In genomic region chr11:87136233-87136632, GRCm38 (mm10) we compare ENCODE assay signal across 28 mouse cellular contexts. TPM values are rescaled to one million over a fixed set of nuclear protein-coding genes. Genes with fewer than 3 reads are reported as not detected.
DNase-seq lines count a peak whose midpoint lies in the region; ATAC-seq and TF ChIP-seq lines count a peak whose summit lies in the region.
"Had no signal": no experiment of that assay in that cellular context is flagged by ENCODE, and none has a peak within 500 bp of the region (broad histone marks: within the 10 kb centered on the region; RNA-seq: fewer than 3 reads in every experiment).

No protein-coding gene starts in this region.

- TF ChIP-seq CTCF in forebrain, postnatal 0 days (IDR thresholded peaks at IDR 0.05; ENCODE audit: low read depth): no peak

- H3K27ac ChIP-seq in embryonic facial prominence, embryonic 14.5 days (replicated peaks; ENCODE audit: low read depth, low read length): no peak overlapping the region
- no peak overlapping the region for H3K27ac ChIP-seq in embryonic facial prominence, embryonic 10.5 days (replicated peaks)
- no peak overlapping the region for H3K27ac ChIP-seq in forebrain, postnatal 0 days (ENCODE audit: low read depth, low read length)
- H3K27ac ChIP-seq: embryonic facial prominence, embryonic 12.5 days; forebrain, embryonic 13.5 days; hindbrain, embryonic 10.5 days; intestine, embryonic 15.5 days; midbrain, embryonic 10.5 days; neural tube, embryonic 13.5 days had no signal

- intact Hi-C loops in gastrocnemius, postnatal 14 days (cut with DNase I; ENCODE audit: low total_unique reads): no loop called here

- no peak overlapping the region for H3K4me2 ChIP-seq in embryonic facial prominence, embryonic 14.5 days (ENCODE audit: low read depth, low read length)
- no peak overlapping the region for H3K4me2 ChIP-seq in forebrain, postnatal 0 days (ENCODE audit: low read depth)
- H3K4me2 ChIP-seq: embryonic facial prominence, embryonic 12.5 days; forebrain, embryonic 13.5 days; intestine, embryonic 15.5 days; neural tube, embryonic 13.5 days had no signal

- H3K4me1 ChIP-seq in embryonic facial prominence, embryonic 14.5 days (ENCODE audit: control insufficient read depth, insufficient read depth, low read length): no peaks in the 10 kb centered on the region
- no peaks in the 10 kb centered on the region for H3K4me1 ChIP-seq in embryonic facial prominence, embryonic 10.5 days
- no peaks in the 10 kb centered on the region for H3K4me1 ChIP-seq in forebrain, postnatal 0 days (ENCODE audit: insufficient read depth)
- H3K4me1 ChIP-seq: embryonic facial prominence, embryonic 12.5 days; forebrain, embryonic 13.5 days; hindbrain, embryonic 10.5 days; intestine, embryonic 15.5 days; midbrain, embryonic 10.5 days; neural tube, embryonic 13.5 days had no signal

- ATAC-seq in embryonic facial prominence, embryonic 14.5 days (ENCODE audit: low read depth): peak; percentile 37; the same call in 1 of the 2 replicates
- ATAC-seq in forebrain, postnatal 0 days: no peak
- ATAC-seq: CD4-positive, CD25-positive, alpha-beta regulatory T cell, adult 4 months; forebrain, embryonic 13.5 days; hindbrain, embryonic 16.5 days; intestine, embryonic 15.5 days; liver, postnatal 0 days; midbrain, embryonic 16.5 days; Patski had no signal

- H3K4me3 ChIP-seq in embryonic facial prominence, embryonic 14.5 days (ENCODE audit: low read depth, low read length): no peak overlapping the region
- no peak overlapping the region for H3K4me3 ChIP-seq in embryonic facial prominence, embryonic 10.5 days
- H3K4me3 ChIP-seq in forebrain, postnatal 0 days (ENCODE audit: low read depth, low read length): no peak overlapping the region
- H3K4me3 ChIP-seq: embryonic facial prominence, embryonic 12.5 days; forebrain, embryonic 13.5 days; hindbrain, embryonic 10.5 days; intestine, embryonic 15.5 days; midbrain, embryonic 10.5 days; myocyte; neural tube, embryonic 13.5 days had no signal

- H3K9ac ChIP-seq in embryonic facial prominence, embryonic 14.5 days (ENCODE audit: low read depth, low read length): no peak overlapping the region
- H3K9ac ChIP-seq in forebrain, postnatal 0 days: no peak overlapping the region
- H3K9ac ChIP-seq: embryonic facial prominence, embryonic 12.5 days; forebrain, embryonic 13.5 days; intestine, embryonic 15.5 days; liver, postnatal 0 days; neural tube, embryonic 13.5 days had no signal

- peak; percentile 64 for DNase-seq in embryonic facial prominence, embryonic 14.5 days (ENCODE audit: low spot score)
- DNase-seq in embryonic facial prominence, embryonic 10.5 days (ENCODE audit: low spot score): no peak
- peak; percentile 11 to 46 for DNase-seq in layer of hippocampus, adult 18-20 months (ENCODE audit: low spot score in 2 of 2)
- DNase-seq in layer of hippocampus, postnatal 25 days (ENCODE audit: extremely low spot score in 1 of 2, low spot score in 1 of 2): no peak
- DNase-seq in MN1 (ENCODE audit: low spot score): peak; percentile 14
- peak; percentile 12 for DNase-seq in gastrocnemius, postnatal 14 days
- no peak for DNase-seq in forebrain, postnatal 0 days
- DNase-seq: cerebellum, adult 18-20 months; cerebellum, postnatal 14 days; kidney, adult 8-10 months; kidney, postnatal 14 days; liver, postnatal 0 days; lung, postnatal 10 days; retina, postnatal 1 day; right cerebral cortex, postnatal 4 days; thymus, postnatal 25 days had no signal

- WGBS in embryonic facial prominence, embryonic 14.5 days: 73% methylated on average over 4 of the region's 4 CpGs
- 86% methylated on average over 4 of the region's 4 CpGs for WGBS in embryonic facial prominence, embryonic 10.5 days
- 88% methylated on average over 4 of the region's 4 CpGs for WGBS in forebrain, postnatal 0 days

- peaks cover 10% of the 10 kb centered on the region; the same call in 1 of the 2 replicates for H3K36me3 ChIP-seq in embryonic facial prominence, embryonic 14.5 days (ENCODE audit: control insufficient read depth, insufficient read depth, low read length)
- H3K36me3 ChIP-seq in embryonic facial prominence, embryonic 10.5 days (replicated peaks): peaks cover 77% of the 10 kb centered on the region
- H3K36me3 ChIP-seq in forebrain, postnatal 0 days (ENCODE audit: insufficient read depth): peaks cover 19% of the 10 kb centered on the region; the same call in 1 of the 2 replicates
- H3K36me3 ChIP-seq: embryonic facial prominence, embryonic 12.5 days had no signal

- H3K27me3 ChIP-seq in embryonic facial prominence, embryonic 14.5 days (replicated peaks; ENCODE audit: control insufficient read depth, insufficient read depth, low read length): no peaks in the 10 kb centered on the region
- no peaks in the 10 kb centered on the region for H3K27me3 ChIP-seq in embryonic facial prominence, embryonic 10.5 days (replicated peaks; ENCODE audit: low read depth, poor library complexity, severe bottlenecking)
- H3K27me3 ChIP-seq in forebrain, postnatal 0 days (ENCODE audit: insufficient read depth, low read length): no peaks in the 10 kb centered on the region
- H3K27me3 ChIP-seq: embryonic facial prominence, embryonic 12.5 days; forebrain, embryonic 13.5 days; intestine, embryonic 15.5 days; neural tube, embryonic 13.5 days; Patski had no signal

- H3K9me3 ChIP-seq in embryonic facial prominence, embryonic 14.5 days (ENCODE audit: control insufficient read depth, low read length): no peaks in the 10 kb centered on the region
- no peaks in the 10 kb centered on the region for H3K9me3 ChIP-seq in embryonic facial prominence, embryonic 10.5 days
- no peaks in the 10 kb centered on the region for H3K9me3 ChIP-seq in forebrain, postnatal 0 days (ENCODE audit: low read length)
- H3K9me3 ChIP-seq: embryonic facial prominence, embryonic 12.5 days; forebrain, embryonic 13.5 days; hindbrain, embryonic 10.5 days; intestine, embryonic 15.5 days; midbrain, embryonic 10.5 days; neural tube, embryonic 13.5 days had no signal

RNA-seq across cellular contexts. Expression of gene Trim37, which starts 9.4 kb away (rescaled TPM):
- polyA plus RNA-seq in embryonic facial prominence, embryonic 14.5 days (2014; fragmentation: Nextera tagmentation; extraction: Ambion mirVana): 27.6 and 29.4 TPM in 2 replicates
- 49.1 and 52.1 TPM in 2 replicates for polyA plus RNA-seq in embryonic facial prominence, embryonic 10.5 days (2016; fragmentation: Nextera tagmentation; extraction: Ambion mirVana)
- 100 to 1,000 TPM; 174 to 185 TPM for total RNA-seq in layer of hippocampus, adult 18-20 months (2021)
- total RNA-seq in layer of hippocampus, postnatal 25 days (2021): 100 to 1,000 TPM; 189 to 204 TPM
- total RNA-seq in gastrocnemius, postnatal 14 days (2021): 1 to 10 TPM; 3.5 to 5.1 TPM
- 134 and 139 TPM in 2 replicates for total RNA-seq in forebrain, postnatal 0 days (2014; rRNA removed)
- polyA plus RNA-seq in forebrain, postnatal 0 days (2015; fragmentation: Nextera tagmentation; extraction: Ambion mirVana): 47.4 and 68.7 TPM in 2 replicates

RNA-seq across cellular contexts. Expression of gene Ska2, which starts 27.2 kb away (rescaled TPM):
- polyA plus RNA-seq in embryonic facial prominence, embryonic 14.5 days (2014; fragmentation: Nextera tagmentation; extraction: Ambion mirVana): 44.0 and 46.1 TPM in 2 replicates
- 105 and 111 TPM in 2 replicates for polyA plus RNA-seq in embryonic facial prominence, embryonic 10.5 days (2016; fragmentation: Nextera tagmentation; extraction: Ambion mirVana)
- total RNA-seq in layer of hippocampus, adult 18-20 months (2021): 10 to 100 TPM; 12.8 to 15.0 TPM
- total RNA-seq in layer of hippocampus, postnatal 25 days (2021): 10 to 100 TPM; 15.4 to 16.2 TPM
- 1 to 10 TPM; 4.2 to 4.6 TPM for total RNA-seq in gastrocnemius, postnatal 14 days (2021)
- 32.2 and 41.5 TPM in 2 replicates for total RNA-seq in forebrain, postnatal 0 days (2014; rRNA removed)
- 29.2 and 31.1 TPM in 2 replicates for polyA plus RNA-seq in forebrain, postnatal 0 days (2015; fragmentation: Nextera tagmentation; extraction: Ambion mirVana)

RNA-seq across cellular contexts. Expression of gene Prr11, which starts 27.7 kb away (rescaled TPM):
- polyA plus RNA-seq in embryonic facial prominence, embryonic 14.5 days (2014; fragmentation: Nextera tagmentation; extraction: Ambion mirVana): 9.9 and 10.0 TPM in 2 replicates
- 17.5 and 17.9 TPM in 2 replicates for polyA plus RNA-seq in embryonic facial prominence, embryonic 10.5 days (2016; fragmentation: Nextera tagmentation; extraction: Ambion mirVana)
- under 1 TPM; 0.25 to 0.42 TPM for total RNA-seq in layer of hippocampus, adult 18-20 months (2021)
- under 1 TPM; 0.31 to 0.57 TPM for total RNA-seq in layer of hippocampus, postnatal 25 days (2021)
- 1 to 10 TPM; 1.6 TPM for total RNA-seq in gastrocnemius, postnatal 14 days (2021)
- 0.77 and 2.1 TPM in 2 replicates for total RNA-seq in forebrain, postnatal 0 days (2014; rRNA removed)
- polyA plus RNA-seq in forebrain, postnatal 0 days (2015; fragmentation: Nextera tagmentation; extraction: Ambion mirVana): 0.90 and 1.1 TPM in 2 replicates
- total RNA-seq: liver, adult 2 months had no signal

RNA-seq across cellular contexts. Expression of gene Smg8, which starts 49.7 kb away (rescaled TPM):
- 19.3 and 19.7 TPM in 2 replicates for polyA plus RNA-seq in embryonic facial prominence, embryonic 14.5 days (2014; fragmentation: Nextera tagmentation; extraction: Ambion mirVana)
- polyA plus RNA-seq in embryonic facial prominence, embryonic 10.5 days (2016; fragmentation: Nextera tagmentation; extraction: Ambion mirVana): 28.3 and 33.0 TPM in 2 replicates
- total RNA-seq in layer of hippocampus, adult 18-20 months (2021): 10 to 100 TPM; 16.3 to 17.8 TPM
- total RNA-seq in layer of hippocampus, postnatal 25 days (2021): 10 to 100 TPM; 16.4 to 16.8 TPM
- 1 to 10 TPM; 7.9 to 8.2 TPM for total RNA-seq in gastrocnemius, postnatal 14 days (2021)
- 25.7 and 30.2 TPM in 2 replicates for total RNA-seq in forebrain, postnatal 0 days (2014; rRNA removed)
- polyA plus RNA-seq in forebrain, postnatal 0 days (2015; fragmentation: Nextera tagmentation; extraction: Ambion mirVana): 16.2 and 17.1 TPM in 2 replicates

Comparison
In these comparisons a context has a peak if more than half of its experiments do, and no peak if none do; other contexts are left out.
1. DNase-seq: peak in embryonic facial prominence, embryonic 14.5 days (single experiment), layer of hippocampus, adult 18-20 months (2 of 2), MN1 (single experiment) and gastrocnemius, postnatal 14 days (single experiment); none in embryonic facial prominence, embryonic 10.5 days (single experiment), layer of hippocampus, postnatal 25 days (0 of 2) and forebrain, postnatal 0 days (single experiment).
2. RNA of gene Trim37, which starts 9.4 kb away (total RNA-seq): 189 to 204 TPM in layer of hippocampus, postnatal 25 days, 174 to 185 TPM in layer of hippocampus, adult 18-20 months and 134 to 139 TPM in forebrain, postnatal 0 days; 3.5 to 5.1 TPM in gastrocnemius, postnatal 14 days; every median in the first group is over 10 times any median in the second.